Mouse (Mus musculus) CD4-positive, CD25-positive, alpha-beta regulatory T cell, adult 2 months (primary cell): ENCODE results near the gene Shank2.
A peak's percentile ranks its signal among the peaks of the same experiment; 100 is the strongest.

ENCODE experiments used
- DNase-seq: peaks from one replicate; pipeline ENCODE4 v3.0.0-alpha.2; 2012; ENCODE audit warnings: low read depth, low spot score

Gene Shank2

GRCm38 (mm10) chr7:144001628-144002027 is at the start of gene Shank2:
Gene Shank2 (plus strand): TSS chr7:144001928.
- DNase-seq, result no peak

GRCm38 (mm10) chr7:143952130-143952529 is 49.6 kb upstream of the Shank2 start:
- no peak for DNase-seq

GRCm38 (mm10) chr7:143956575-143957295 is 45.0 kb upstream of the Shank2 start:
- DNase-seq, result no peak

GRCm38 (mm10) chr7:143958030-143958565 is 43.6 kb upstream of the Shank2 start:
- no peak for DNase-seq

GRCm38 (mm10) chr7:143963813-143964212 is 37.9 kb upstream of the Shank2 start:
- no peak for DNase-seq

GRCm38 (mm10) chr7:143966621-143967020 is 35.1 kb upstream of the Shank2 start:
- DNase-seq, result no peak

- no peak for DNase-seq
Measured at GRCm38 (mm10) chr7:143977491-143977830, 24.3 kb upstream of the Shank2 start.

GRCm38 (mm10) chr7:143977831-143978682 is 23.7 kb upstream of the Shank2 start:
- no peak for DNase-seq

- peak; percentile 50 for DNase-seq
Measured at GRCm38 (mm10) chr7:143978741-143979371, 22.9 kb upstream of the Shank2 start.

- DNase-seq, result no peak
Measured at GRCm38 (mm10) chr7:143979986-143980385, 21.7 kb upstream of the Shank2 start.

GRCm38 (mm10) chr7:143986281-143986680 is 15.4 kb upstream of the Shank2 start:
- no peak for DNase-seq

- no peak for DNase-seq
Measured at GRCm38 (mm10) chr7:143991160-143991559, 10.6 kb upstream of the Shank2 start.

GRCm38 (mm10) chr7:143999073-143999472 is 2.7 kb upstream of the Shank2 start:
- no peak for DNase-seq

- DNase-seq, result no peak
Measured at GRCm38 (mm10) chr7:144003471-144003870, 1.7 kb downstream of the Shank2 start.

- no peak for DNase-seq
Measured at GRCm38 (mm10) chr7:144008079-144008478, 6.4 kb downstream of the Shank2 start.

- DNase-seq, result no peak
Measured at GRCm38 (mm10) chr7:144008985-144009384, 7.3 kb downstream of the Shank2 start.

- DNase-seq, result no peak
Measured at GRCm38 (mm10) chr7:144014485-144014884, 12.8 kb downstream of the Shank2 start.

- no peak for DNase-seq
Measured at GRCm38 (mm10) chr7:144021801-144022200, 20.1 kb downstream of the Shank2 start.

- no peak for DNase-seq
Measured at GRCm38 (mm10) chr7:144022682-144023081, 21.0 kb downstream of the Shank2 start.

- DNase-seq, result no peak
Measured at GRCm38 (mm10) chr7:144023561-144023960, 21.8 kb downstream of the Shank2 start.

GRCm38 (mm10) chr7:144026024-144026752 is 24.5 kb downstream of the Shank2 start:
- DNase-seq, result no peak
